Mouse (Mus musculus) forebrain, embryonic 15.5 days (tissue): Measurements from ENCODE around the gene Hapln1. TPM values are rescaled to one million over a fixed set of nuclear protein-coding genes. Genes with fewer than 3 reads are reported as not detected.

Experiments
- ATAC-seq: fragments of 200-750 bp; cut with Nextera tagmentation; replicated peaks from 2 replicates; pipeline ENCODE4 v1.8.0; 2017; ENCODE audit warnings: mild to moderate bottlenecking, moderate TSS enrichment, moderate library complexity
- H3K27ac ChIP-seq: fragments of 300-500 bp; sonication (generic); replicated peaks from 2 replicates; pipeline ENCODE4 v1.5.1; 2015; ENCODE audit warnings: mild to moderate bottlenecking, inconsistent platforms
- H3K27me3 ChIP-seq: fragments of 300-500 bp; sonication (generic); 2 replicates; pipeline ENCODE4 v1.6.1; 2015; ENCODE audit warnings: inconsistent platforms
- H3K36me3 ChIP-seq: fragments of 300-500 bp; sonication (generic); 2 replicates; pipeline ENCODE4 v1.6.1; 2015; ENCODE audit warnings: mild to moderate bottlenecking, inconsistent platforms
- H3K4me1 ChIP-seq: fragments of 300-500 bp; sonication (generic); 2 replicates; pipeline ENCODE4 v1.6.1; 2015; ENCODE audit warnings: inconsistent platforms
- H3K4me2 ChIP-seq: fragments of 300-500 bp; sonication (generic); replicated peaks from 2 replicates; pipeline ENCODE4 v1.6.1; 2015; ENCODE audit warnings: mild to moderate bottlenecking, inconsistent platforms
- H3K4me3 ChIP-seq: fragments of 300-500 bp; sonication (generic); 2 replicates; pipeline ENCODE4 v1.5.1; 2015; ENCODE audit warnings: mild to moderate bottlenecking, inconsistent platforms
- H3K9ac ChIP-seq: fragments of 300-500 bp; sonication (generic); replicated peaks from 2 replicates; pipeline ENCODE4 v1.6.1; 2015; ENCODE audit warnings: mild to moderate bottlenecking, inconsistent platforms
- H3K9me3 ChIP-seq: fragments of 300-500 bp; sonication (generic); 2 replicates; pipeline ENCODE4 v1.6.1; 2016; ENCODE audit warnings: inconsistent platforms
- WGBS: fragments of 180-500 bp; shearing (Covaris S2); methylation state at CpG from one replicate; pipeline ENCODE4 v1.1.7; 2015; ENCODE audit warnings: mixed read lengths; 5-methylcytosine and 5-hydroxymethylcytosine counted together
- polyA plus RNA-seq: library from polyadenylated mRNA; unstranded; fragments of >200 nt; fragmentation: Nextera tagmentation; extraction: Ambion mirVana; gene quantifications from 2 replicates; pipeline ENCODE4 v1.2.1, GENCODE M21; 2015

Hapln1 gene
- polyA plus RNA-seq, 1 experiment from 2014 or later: 0.15 TPM

DNA sequence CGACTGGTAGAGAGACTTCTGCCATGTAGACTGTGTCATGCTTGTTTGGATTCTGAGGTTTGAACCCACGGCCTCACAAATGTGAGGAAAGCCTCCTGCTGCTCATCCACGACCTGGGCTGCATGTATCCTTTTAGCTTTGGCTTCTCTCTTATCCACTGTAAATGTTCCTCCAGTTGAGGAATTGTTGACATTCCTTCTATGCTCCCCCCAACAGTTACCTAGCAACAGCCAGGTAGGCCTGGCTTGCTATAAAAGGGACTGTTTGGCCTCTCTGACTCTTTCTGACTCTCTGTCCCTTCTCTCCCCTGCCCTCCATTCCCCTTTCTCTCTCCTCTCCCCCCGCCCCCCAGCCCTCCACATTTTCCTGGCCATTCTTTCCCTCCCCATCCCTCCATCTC, 9.9 kb downstream of the Hapln1 start:
- Histone ChIP-seq H3K9ac (no peak overlapping the region), H3K4me1 (no peaks in the 10 kb centered on the region; the same call in 1 of the 2 replicates), H3K36me3 (no peaks in the 10 kb centered on the region), H3K4me2 (no peak overlapping the region), H3K27ac (no peak overlapping the region), H3K27me3 (no peaks in the 10 kb centered on the region), H3K9me3 (no peaks in the 10 kb centered on the region), H3K4me3 (no peak overlapping the region)
- no peak for ATAC-seq
- 64% methylated on average over 4 of the region's 4 CpGs for WGBS

DNA sequence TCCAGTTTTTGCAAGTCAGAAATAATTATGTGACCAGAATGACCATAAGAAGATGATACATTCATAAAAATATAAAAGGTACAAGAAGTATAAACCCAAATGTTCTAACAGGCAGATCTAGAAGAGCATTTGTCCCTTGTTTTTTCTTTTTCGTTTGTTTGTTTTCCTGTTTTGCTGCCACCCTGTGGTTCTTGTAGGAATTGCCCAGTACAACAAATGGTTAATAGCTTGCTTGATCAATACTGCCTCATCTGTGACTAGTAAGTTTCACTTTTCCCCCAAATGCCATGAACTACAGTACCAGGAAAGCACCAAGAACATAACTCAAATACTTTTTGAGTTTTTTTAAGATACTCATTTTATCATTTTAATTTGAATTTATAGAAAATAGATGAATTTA, 11.9 kb downstream of the Hapln1 start:
- Histone ChIP-seq H3K4me1 (no peaks in the 10 kb centered on the region; the same call in 1 of the 2 replicates), H3K4me3 (no peak overlapping the region), H3K27me3 (no peaks in the 10 kb centered on the region), H3K9me3 (no peaks in the 10 kb centered on the region), H3K36me3 (no peaks in the 10 kb centered on the region), H3K4me2 (no peak overlapping the region), H3K27ac (no peak overlapping the region), H3K9ac (no peak overlapping the region)
- ATAC-seq: no peak
- 4% methylated on average over 1 of the region's 1 CpGs for WGBS

DNA sequence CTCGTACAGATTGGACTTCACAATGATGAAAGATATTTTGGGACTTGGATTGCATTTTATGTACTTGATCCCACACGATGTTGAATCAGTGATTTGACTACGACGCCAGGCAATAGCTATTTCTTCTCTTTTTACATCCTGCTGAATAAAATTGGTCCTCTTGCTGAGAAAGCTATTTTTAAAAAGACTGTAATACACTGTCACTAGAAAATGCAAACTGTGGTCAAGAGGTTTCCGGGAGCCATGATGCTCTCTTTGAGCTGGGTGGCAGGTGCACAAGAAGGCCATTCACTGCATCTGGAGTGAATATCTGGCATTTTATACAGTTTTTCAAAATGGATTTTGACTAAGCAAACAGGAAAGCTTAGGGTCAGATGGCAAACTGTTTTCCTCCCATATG, 24.9 kb downstream of the Hapln1 start:
- Histone ChIP-seq H3K36me3 (no peaks in the 10 kb centered on the region), H3K4me2 (no peak overlapping the region), H3K27me3 (no peaks in the 10 kb centered on the region), H3K27ac (no peak overlapping the region), H3K4me1 (no peaks in the 10 kb centered on the region), H3K4me3 (no peak overlapping the region), H3K9ac (no peak overlapping the region), H3K9me3 (no peaks in the 10 kb centered on the region)
- 80% methylated on average over 5 of the region's 5 CpGs for WGBS
- ATAC-seq: no peak

DNA sequence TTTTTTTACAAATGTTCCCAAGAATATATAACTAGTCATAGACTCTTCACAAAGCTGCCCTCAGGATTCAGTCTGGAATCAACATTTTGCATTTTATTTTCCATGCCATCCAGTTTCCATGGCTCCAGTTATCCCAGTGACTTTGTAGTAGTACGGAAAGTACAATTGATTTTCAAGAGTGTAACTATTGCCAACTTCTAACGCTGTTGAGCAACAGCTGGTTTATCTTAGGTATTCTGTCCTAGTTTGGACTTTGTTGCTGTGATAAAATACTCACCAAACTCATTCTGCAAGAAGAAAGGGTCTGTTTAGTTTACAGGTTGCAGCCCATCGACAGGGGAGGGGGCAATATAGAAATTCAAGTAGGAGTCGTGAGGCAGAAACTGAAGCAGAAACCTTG, 26.7 kb downstream of the Hapln1 start:
- no peaks in the 10 kb centered on the region for H3K27me3 ChIP-seq
- H3K9ac ChIP-seq: no peak overlapping the region
- no peak overlapping the region for H3K4me2 ChIP-seq
- no peak overlapping the region for H3K4me3 ChIP-seq
- no peak overlapping the region for H3K27ac ChIP-seq
- no peaks in the 10 kb centered on the region for H3K4me1 ChIP-seq
- WGBS: 93% methylated on average over 4 of the region's 4 CpGs
- no peaks in the 10 kb centered on the region for H3K9me3 ChIP-seq
- H3K36me3 ChIP-seq: no peaks in the 10 kb centered on the region
- ATAC-seq: no peak

DNA sequence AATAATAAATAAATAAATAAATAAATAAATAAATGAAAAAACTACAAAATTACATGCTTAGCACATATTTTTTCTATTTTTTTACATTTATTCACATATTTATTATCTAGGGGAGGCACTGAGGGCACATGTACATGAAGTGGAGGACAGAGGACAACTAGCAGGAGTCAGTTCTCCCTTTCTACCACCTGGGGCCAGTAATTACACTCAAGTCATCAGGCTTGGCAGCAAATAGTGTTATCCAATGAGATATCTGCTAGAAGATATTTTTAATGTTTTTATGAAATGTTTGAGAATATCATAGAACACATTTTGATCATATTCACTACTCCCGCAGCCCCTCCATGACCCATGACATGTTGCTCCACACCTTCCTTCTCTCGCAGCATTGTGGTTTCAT, 39.5 kb downstream of the Hapln1 start:
- Histone ChIP-seq H3K27ac (no peak overlapping the region), H3K4me2 (no peak overlapping the region), H3K9ac (no peak overlapping the region), H3K36me3 (no peaks in the 10 kb centered on the region), H3K4me3 (no peak overlapping the region), H3K4me1 (no peaks in the 10 kb centered on the region), H3K9me3 (no peaks in the 10 kb centered on the region), H3K27me3 (no peaks in the 10 kb centered on the region)
- WGBS: 99% methylated on average over 2 of the region's 2 CpGs
- ATAC-seq: no peak

DNA sequence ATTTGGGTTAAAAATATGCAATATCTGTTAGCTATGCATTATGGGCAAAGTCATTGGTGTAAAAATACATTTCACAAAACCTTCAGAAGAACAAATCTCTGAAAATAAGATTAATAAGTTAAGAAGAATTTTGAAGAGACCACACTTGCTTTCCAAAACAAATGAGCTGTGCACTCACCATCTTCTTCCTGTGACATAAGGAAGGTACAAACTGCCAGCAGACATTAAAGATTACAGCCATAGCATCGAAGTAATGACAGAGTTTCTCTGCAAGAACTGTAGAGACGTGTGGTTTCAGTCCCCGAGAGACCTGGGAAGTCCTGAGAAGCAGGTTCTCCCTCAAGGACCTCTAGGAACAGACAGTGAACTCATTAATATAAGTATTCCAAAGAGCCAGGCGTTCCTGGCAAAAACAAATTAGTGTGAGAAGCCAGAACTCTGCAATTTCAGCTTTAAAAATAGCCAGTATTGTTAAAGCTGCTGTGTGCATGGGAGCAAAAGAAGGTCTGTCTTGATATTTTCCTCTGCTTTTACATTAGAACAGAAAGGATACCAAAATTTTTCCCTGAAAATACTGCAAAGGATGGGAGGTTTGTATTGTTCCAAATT, 43.6 kb downstream of the Hapln1 start:
- 58% methylated on average over 4 of the region's 4 CpGs for WGBS
- ATAC-seq: no peak
- H3K4me1 ChIP-seq: 0 out of 2 replicates have a peak, but pooled peaks cover 3% of the 10 kb centered on the region

DNA sequence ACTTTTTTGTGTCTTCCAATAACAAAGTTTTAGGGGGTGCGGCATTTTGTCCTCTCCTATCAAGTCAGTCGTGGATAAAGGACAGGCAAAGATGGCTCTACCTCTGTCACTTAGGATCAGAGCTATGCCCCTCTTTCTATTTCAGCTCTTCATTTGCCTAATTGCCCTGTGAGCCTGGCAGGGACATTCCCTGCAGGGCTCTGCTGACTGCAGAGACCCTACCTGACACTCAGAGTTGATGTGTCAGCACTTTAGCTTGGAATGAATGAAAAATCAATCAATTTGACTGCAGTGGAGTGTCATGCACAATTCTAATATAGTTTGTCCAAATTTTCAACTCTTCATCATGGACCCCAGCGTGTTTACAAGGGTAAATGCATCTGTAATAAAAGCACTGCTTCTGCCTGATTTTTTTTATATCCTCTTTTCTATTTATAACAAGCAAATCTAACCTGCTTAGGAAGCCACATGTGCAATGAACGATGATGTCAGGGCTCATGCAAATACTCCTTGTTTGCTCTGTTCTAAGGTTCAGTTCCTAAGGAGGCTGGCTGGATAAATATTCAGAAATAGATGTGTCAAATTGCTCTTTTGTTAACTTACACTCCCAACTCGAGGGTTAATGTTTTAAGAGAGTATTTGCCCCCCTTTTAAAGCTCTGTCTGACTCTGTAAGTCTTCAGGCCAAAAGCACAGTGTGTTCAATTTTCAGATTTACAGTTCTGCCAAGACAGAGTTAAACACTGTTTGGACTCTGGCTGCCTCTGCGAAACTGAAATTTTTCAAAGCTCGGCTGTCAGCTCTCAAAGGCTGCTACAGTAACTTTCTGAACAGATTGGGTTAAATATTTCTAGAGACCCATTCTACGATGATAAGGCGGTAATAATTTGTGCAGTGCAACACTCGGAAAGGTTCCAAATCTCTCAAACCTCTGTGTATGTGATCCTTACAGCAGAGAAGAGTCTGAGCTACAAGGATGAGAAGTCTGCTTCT, 44.4 kb downstream of the Hapln1 start:
- Histone ChIP-seq H3K27me3 (no peaks in the 10 kb centered on the region), H3K9ac (no peak overlapping the region), H3K4me1 (0 out of 2 replicates have a peak, but pooled peaks cover 3% of the 10 kb centered on the region), H3K9me3 (no peaks in the 10 kb centered on the region), H3K4me3 (no peak overlapping the region), H3K4me2 (no peak overlapping the region), H3K36me3 (no peaks in the 10 kb centered on the region), H3K27ac (no peak overlapping the region)
- no peak for ATAC-seq
- 57% methylated on average over 10 of the region's 10 CpGs for WGBS

More for the DNA sequence above, 43.6 kb downstream of the Hapln1 start:
- H3K27ac ChIP-seq: no peak overlapping the region
- no peak overlapping the region for H3K4me2 ChIP-seq
- H3K9ac ChIP-seq: no peak overlapping the region
- H3K36me3 ChIP-seq: no peaks in the 10 kb centered on the region
- no peaks in the 10 kb centered on the region for H3K27me3 ChIP-seq
- no peaks in the 10 kb centered on the region for H3K9me3 ChIP-seq
- H3K4me3 ChIP-seq: no peak overlapping the region

DNA sequence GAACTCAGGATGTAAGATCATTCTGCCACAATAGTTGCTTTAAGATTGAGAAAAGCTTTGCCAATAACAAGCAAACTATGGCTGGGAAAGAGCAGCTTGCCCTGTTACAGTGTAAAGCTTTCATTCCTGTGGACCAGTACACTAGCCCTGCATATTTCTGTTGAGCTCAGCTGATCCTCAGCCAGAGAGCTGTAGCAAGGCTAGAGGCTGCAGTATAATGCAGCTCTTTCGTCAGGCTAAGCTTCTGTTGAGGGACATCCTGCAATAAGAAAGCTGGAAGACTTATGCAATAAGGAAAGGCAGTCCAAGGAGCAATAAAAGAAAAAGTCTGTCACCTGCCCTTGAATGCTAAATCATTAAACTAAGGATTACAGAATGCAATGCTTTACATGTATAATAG, 45.5 kb downstream of the Hapln1 start:
- WGBS: 38% methylated on average over 1 of the region's 1 CpGs
- H3K36me3 ChIP-seq: no peaks in the 10 kb centered on the region
- no peak for ATAC-seq
- no peak overlapping the region for H3K9ac ChIP-seq
- H3K4me3 ChIP-seq: no peak overlapping the region
- H3K4me1 ChIP-seq: 0 out of 2 replicates have a peak, but pooled peaks cover 3% of the 10 kb centered on the region
- no peak overlapping the region for H3K27ac ChIP-seq
- no peaks in the 10 kb centered on the region for H3K27me3 ChIP-seq
- no peaks in the 10 kb centered on the region for H3K9me3 ChIP-seq
- H3K4me2 ChIP-seq: no peak overlapping the region

DNA sequence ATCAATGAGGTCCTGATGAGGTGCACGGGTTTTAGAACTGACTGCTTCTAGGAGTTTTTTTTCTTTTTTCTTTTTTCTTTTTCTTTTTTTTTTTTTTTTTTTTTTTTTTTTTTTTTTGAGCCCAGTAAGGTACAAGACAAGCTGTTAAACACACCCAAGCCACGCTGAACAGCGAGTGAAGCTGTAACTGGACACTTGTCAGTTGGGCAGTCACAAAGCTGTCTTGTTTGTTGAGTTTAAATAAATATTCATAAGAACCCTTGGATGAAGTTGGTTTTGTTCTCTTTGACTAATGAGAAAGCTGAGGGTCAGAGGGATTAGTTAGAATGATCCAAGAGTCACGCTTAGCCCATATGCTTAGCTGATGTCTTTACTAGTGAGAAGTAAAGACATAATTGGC, 55.5 kb downstream of the Hapln1 start:
- Histone ChIP-seq H3K27ac (no peak overlapping the region), H3K4me3 (no peak overlapping the region), H3K4me1 (no peaks in the 10 kb centered on the region), H3K36me3 (no peaks in the 10 kb centered on the region), H3K4me2 (no peak overlapping the region), H3K9ac (no peak overlapping the region), H3K9me3 (no peaks in the 10 kb centered on the region), H3K27me3 (no peaks in the 10 kb centered on the region)
- WGBS: 43% methylated on average over 4 of the region's 4 CpGs
- ATAC-seq: no peak

DNA sequence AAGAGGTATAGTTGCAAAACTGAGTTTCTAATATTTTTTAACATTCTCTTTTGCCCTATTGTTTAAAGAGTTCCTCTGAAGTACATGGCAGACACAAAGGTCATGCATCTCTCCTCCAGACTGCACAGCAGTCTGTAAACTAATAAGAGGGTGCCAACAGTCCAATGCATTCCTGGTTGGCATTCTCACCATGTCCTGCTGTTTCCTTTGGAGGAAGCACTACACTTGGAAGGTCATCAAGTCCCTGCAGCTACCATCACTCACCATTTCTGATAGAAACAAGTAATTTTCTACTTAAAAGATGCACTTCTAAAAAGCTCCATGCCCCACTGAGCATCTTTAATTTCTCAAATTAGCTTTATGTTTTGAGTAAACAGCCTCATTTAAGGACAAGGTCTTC, 57.8 kb downstream of the Hapln1 start:
- no peaks in the 10 kb centered on the region for H3K9me3 ChIP-seq
- no peak overlapping the region for H3K27ac ChIP-seq
- no peaks in the 10 kb centered on the region for H3K27me3 ChIP-seq
- H3K4me3 ChIP-seq: no peak overlapping the region
- H3K4me1 ChIP-seq: no peaks in the 10 kb centered on the region
- H3K36me3 ChIP-seq: no peaks in the 10 kb centered on the region
- no peak for ATAC-seq
- no peak overlapping the region for H3K9ac ChIP-seq
- H3K4me2 ChIP-seq: no peak overlapping the region

DNA sequence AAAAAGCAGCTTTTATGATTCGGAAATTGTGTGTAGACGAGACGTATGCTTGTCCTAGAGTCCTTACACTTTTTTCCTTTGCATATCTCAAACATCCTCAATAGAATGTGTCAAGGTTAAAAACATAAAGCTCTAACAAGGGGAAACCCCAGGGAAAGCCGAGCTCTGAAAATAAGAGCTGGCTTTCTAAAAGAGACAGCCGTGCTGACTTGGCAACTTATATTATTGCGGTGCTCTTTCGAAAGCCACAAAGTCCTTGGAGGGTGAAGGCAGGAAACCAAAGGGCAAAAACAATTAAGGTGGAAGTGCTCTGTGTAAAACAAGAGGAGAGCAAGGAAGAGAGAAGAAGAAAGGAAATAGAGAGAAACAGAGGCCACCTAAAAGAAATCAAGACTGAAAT, 60.9 kb downstream of the Hapln1 start:
- H3K27ac ChIP-seq: no peak overlapping the region
- 76% methylated on average over 7 of the region's 7 CpGs for WGBS
- no peaks in the 10 kb centered on the region for H3K27me3 ChIP-seq
- H3K4me3 ChIP-seq: no peak overlapping the region
- H3K4me1 ChIP-seq: no peaks in the 10 kb centered on the region
- no peak for ATAC-seq
- H3K9me3 ChIP-seq: no peaks in the 10 kb centered on the region
- H3K36me3 ChIP-seq: no peaks in the 10 kb centered on the region
- no peak overlapping the region for H3K9ac ChIP-seq
- no peak overlapping the region for H3K4me2 ChIP-seq

DNA sequence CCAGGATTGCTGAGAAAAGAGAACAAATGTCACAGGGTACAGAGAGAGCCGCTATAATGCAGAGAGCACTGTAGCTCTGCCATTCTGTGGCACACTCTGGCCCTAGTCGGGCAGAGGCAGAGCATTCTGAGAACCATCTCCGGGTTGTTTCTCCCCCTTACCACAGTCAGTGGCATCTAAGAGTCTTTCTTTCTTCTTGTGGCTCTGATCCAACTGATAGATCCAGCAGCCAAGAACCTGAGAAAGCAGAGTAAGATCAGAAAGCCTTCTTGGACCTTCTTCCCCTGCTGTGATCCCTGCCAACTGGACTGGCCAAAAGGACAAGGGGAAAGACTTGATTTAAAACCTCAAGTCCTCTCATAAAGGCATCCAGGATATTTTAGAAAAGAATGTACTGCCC, 63.7 kb downstream of the Hapln1 start:
- 72% methylated on average over 3 of the region's 3 CpGs for WGBS
- H3K27ac ChIP-seq: no peak overlapping the region
- no peaks in the 10 kb centered on the region for H3K27me3 ChIP-seq
- H3K9ac ChIP-seq: no peak overlapping the region
- no peaks in the 10 kb centered on the region for H3K36me3 ChIP-seq
- no peak overlapping the region for H3K4me3 ChIP-seq
- H3K4me1 ChIP-seq: no peaks in the 10 kb centered on the region
- H3K4me2 ChIP-seq: no peak overlapping the region
- no peak for ATAC-seq
- H3K9me3 ChIP-seq: no peaks in the 10 kb centered on the region
